Mouse (Mus musculus) inflammation-experienced regulatory T-cells, adult 16 weeks (primary cell): ENCODE results near the gene Rnf144a. TPM values are rescaled to one million over a fixed set of nuclear protein-coding genes. Genes with fewer than 3 reads are reported as not detected.

Experiments
- polyA plus RNA-seq: library from polyadenylated mRNA; unstranded; fragments of 100-300 nt; shearing (Covaris generic); gene quantifications from one replicate; pipeline ENCODE4 v1.2.1, GENCODE M21; 2017

The Rnf144a gene
- polyA plus RNA-seq = 5.8 TPM

GRCm38 (mm10) chr12:26415104-26415771, at the start of gene Rnf144a:
Gene Rnf144a (minus strand): TSS chr12:26415254.

GRCm38 (mm10) chr12:26456028-26456698, 41.1 kb upstream of the Rnf144a start, which contains the start of gene Rsad2:
Gene Rsad2 (minus strand): TSS chr12:26456452.

Other genes starting within 250 kb of the Rnf144a start
- gene Rsad2, start 41.2 kb upstream of the Rnf144a start, polyA plus RNA-seq = 4.2 TPM
- gene Cmpk2, start 54.0 kb upstream of the Rnf144a start, polyA plus RNA-seq = 9.5 TPM